Mouse (Mus musculus): ENCODE measurements at regions not wholly inside any gene's neighbourhood (a gene's known extent, or its start where the extent isn't known, plus 50 kb on each side); places are given as distances from the start of the nearest gene placed in this dataset.

DNA sequence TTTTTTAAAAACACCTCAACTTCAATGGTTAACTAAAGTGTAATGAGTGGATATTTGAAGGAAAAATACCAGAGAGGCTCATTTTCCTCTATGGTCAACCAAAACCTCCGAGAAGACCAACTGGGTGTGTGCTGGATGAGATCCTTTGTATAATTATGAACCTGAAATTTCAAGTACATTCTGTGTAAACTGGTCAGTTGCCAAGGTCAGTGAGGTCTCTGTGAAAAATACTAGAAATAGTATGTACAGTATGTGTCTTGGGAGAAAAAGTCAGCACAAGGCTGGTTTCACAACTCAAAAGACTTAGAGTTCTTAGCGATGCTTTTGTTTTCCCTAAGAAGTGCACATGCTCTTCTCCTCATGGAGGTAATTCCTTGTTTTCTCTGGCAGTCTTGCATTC is 476.2 kb upstream of the 2610301B20Rik start:
- TF ChIP-seq EP300 (IDR thresholded peaks at IDR 0.05; ENCODE audit: low read depth) (no peak), CTCF (IDR thresholded peaks at IDR 0.05; ENCODE audit: low read depth) (no peak)
- Histone ChIP-seq H3K9me3 (ENCODE audit: low read length) (no peaks in the 10 kb centered on the region), H3K4me1 (ENCODE audit: insufficient read depth) (no peaks in the 10 kb centered on the region), H3K4me3 (ENCODE audit: low read depth, low read length) (no peak overlapping the region), H3K4me2 (ENCODE audit: low read depth, low read length) (no peak overlapping the region), H3K27ac (ENCODE audit: low read depth) (no peak overlapping the region), H3K36me3 (replicated peaks; ENCODE audit: insufficient read depth, low read length) (no peaks in the 10 kb centered on the region), H3K9ac (replicated peaks) (no peak overlapping the region), H3K27me3 (ENCODE audit: insufficient read depth, low read length) (no peaks in the 10 kb centered on the region)
- WGBS (ENCODE audit: insufficient replicate concordance), result 78% methylated on average over 2 of the region's 2 CpGs
- ATAC-seq (no peak), DNase-seq (no peak)

DNA sequence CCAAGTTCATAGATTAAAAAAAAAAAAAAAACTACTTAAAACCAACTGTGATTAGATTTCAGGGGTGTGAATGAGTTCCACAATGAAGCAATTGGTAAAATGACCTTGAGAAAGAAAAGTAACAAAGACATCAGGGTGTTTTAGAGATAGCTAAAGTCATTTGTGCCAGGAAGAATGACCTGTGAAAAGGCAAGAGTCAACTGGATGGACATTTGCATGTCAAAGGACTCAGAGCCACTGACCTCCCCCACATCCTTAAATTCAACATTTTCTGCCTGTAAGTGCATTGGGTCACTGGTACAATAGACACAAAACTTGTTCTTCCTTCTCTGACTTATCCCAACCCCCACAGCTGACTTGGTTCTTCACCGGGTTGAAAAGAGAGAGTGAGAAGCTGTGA is 474.6 kb upstream of the 2610301B20Rik start:
- TF ChIP-seq EP300 (IDR thresholded peaks at IDR 0.05; ENCODE audit: low read depth) (no peak), CTCF (IDR thresholded peaks at IDR 0.05; ENCODE audit: low read depth) (no peak)
- ATAC-seq, result no peak
- no peaks in the 10 kb centered on the region for H3K27me3 ChIP-seq (ENCODE audit: insufficient read depth, low read length)
- 56% methylated on average over 1 of the region's 1 CpGs for WGBS (ENCODE audit: insufficient replicate concordance)
- H3K9ac ChIP-seq (replicated peaks), result no peak overlapping the region
- no peaks in the 10 kb centered on the region for H3K9me3 ChIP-seq (ENCODE audit: low read length)
- no peak overlapping the region for H3K4me3 ChIP-seq (ENCODE audit: low read depth, low read length)
- no peaks in the 10 kb centered on the region for H3K36me3 ChIP-seq (replicated peaks; ENCODE audit: insufficient read depth, low read length)
- DNase-seq, result no peak
- no peaks in the 10 kb centered on the region for H3K4me1 ChIP-seq (ENCODE audit: insufficient read depth)
- no peak overlapping the region for H3K4me2 ChIP-seq (ENCODE audit: low read depth, low read length)
- H3K27ac ChIP-seq (ENCODE audit: low read depth), result no peak overlapping the region

DNA sequence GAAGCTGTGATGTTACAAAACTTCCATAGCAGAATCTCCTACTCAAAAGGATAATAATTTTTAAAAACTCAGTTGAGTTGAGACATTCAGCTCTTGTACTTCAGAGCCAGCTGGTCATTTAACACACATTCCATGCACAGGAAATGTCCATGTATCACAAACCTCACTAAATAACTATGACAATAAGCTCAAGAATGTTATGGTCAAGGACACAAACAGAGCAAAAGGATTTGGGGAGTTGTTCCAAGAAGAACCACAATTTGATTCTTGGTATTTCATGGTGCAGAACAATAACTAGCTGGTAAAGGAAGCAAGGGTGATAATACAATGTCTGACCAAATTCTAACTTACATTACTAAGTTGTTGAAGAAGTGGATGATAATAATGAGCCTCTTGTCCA is 471.4 kb upstream of the 2610301B20Rik start:
- H3K9me3 ChIP-seq (ENCODE audit: low read length), result no peaks in the 10 kb centered on the region
- H3K4me1 ChIP-seq (ENCODE audit: insufficient read depth), result no peaks in the 10 kb centered on the region
- ATAC-seq (no peak), DNase-seq (no peak)
- TF ChIP-seq EP300 (IDR thresholded peaks at IDR 0.05; ENCODE audit: low read depth), result no peak
- no peak for TF ChIP-seq CTCF (IDR thresholded peaks at IDR 0.05; ENCODE audit: low read depth)
- no peak overlapping the region for H3K9ac ChIP-seq (replicated peaks)
- no peaks in the 10 kb centered on the region for H3K36me3 ChIP-seq (replicated peaks; ENCODE audit: insufficient read depth, low read length)
- H3K27me3 ChIP-seq (ENCODE audit: insufficient read depth, low read length), result no peaks in the 10 kb centered on the region
- H3K4me3 ChIP-seq (ENCODE audit: low read depth, low read length), result no peak overlapping the region
- H3K27ac ChIP-seq (ENCODE audit: low read depth), result no peak overlapping the region
- no peak overlapping the region for H3K4me2 ChIP-seq (ENCODE audit: low read depth, low read length)

DNA sequence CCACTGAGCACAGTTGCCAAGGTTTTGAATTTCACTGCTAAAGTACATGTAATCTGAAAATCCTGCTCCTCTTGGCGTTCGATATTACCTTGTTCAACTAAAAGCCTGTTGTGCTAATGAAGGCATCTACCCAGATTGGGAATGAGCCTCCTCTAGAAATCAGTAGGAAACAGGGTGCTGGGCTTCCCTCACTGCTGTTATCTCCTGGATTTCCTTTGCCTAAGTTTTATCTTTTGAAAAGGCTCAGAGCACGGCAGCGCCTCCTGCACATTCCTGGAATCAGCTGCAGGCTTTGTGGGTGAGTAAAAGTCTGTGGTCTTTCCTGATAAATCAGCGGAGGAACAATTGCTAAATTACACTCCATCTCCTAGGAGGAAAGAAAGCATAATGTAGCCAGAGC is 469.9 kb upstream of the 2610301B20Rik start:
- Histone ChIP-seq H3K4me3 (ENCODE audit: low read depth, low read length) (no peak overlapping the region), H3K27me3 (ENCODE audit: insufficient read depth, low read length) (no peaks in the 10 kb centered on the region), H3K9ac (replicated peaks) (no peak overlapping the region), H3K4me2 (ENCODE audit: low read depth, low read length) (no peak overlapping the region), H3K27ac (ENCODE audit: low read depth) (no peak overlapping the region), H3K9me3 (ENCODE audit: low read length) (no peaks in the 10 kb centered on the region), H3K36me3 (replicated peaks; ENCODE audit: insufficient read depth, low read length) (no peaks in the 10 kb centered on the region), H3K4me1 (ENCODE audit: insufficient read depth) (no peaks in the 10 kb centered on the region)
- 37% methylated on average over 5 of the region's 5 CpGs for WGBS (ENCODE audit: insufficient replicate concordance)
- ATAC-seq, result no peak
- no peak for TF ChIP-seq EP300 (IDR thresholded peaks at IDR 0.05; ENCODE audit: low read depth)
- 0 out of 2 replicates have a peak, but pooled peaks have one; percentile 16 for TF ChIP-seq CTCF (IDR thresholded peaks at IDR 0.05; ENCODE audit: low read depth)
- DNase-seq, result no peak

DNA sequence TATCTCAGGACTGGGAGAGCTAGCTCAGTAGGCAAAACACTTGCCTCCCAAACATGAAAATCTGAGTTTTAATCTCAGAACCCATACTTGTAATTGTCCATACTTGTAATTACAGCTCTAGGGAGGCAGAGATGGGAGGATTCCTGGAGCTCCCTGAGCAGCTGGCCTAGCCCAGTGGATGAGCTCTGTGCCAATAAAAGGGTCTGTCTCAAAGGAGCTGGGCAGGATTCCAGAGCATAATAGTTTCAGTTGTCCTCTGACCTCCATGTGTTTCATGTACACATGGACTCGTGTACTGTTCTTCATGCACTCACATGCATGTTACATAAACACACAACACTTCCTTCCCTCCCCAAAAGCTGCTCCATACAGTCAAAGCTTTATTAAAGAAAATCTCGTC is 469.2 kb upstream of the 2610301B20Rik start:
- Histone ChIP-seq H3K4me2 (ENCODE audit: low read depth, low read length) (no peak overlapping the region), H3K9me3 (ENCODE audit: low read length) (no peaks in the 10 kb centered on the region), H3K4me3 (ENCODE audit: low read depth, low read length) (no peak overlapping the region), H3K9ac (replicated peaks) (no peak overlapping the region), H3K27ac (ENCODE audit: low read depth) (no peak overlapping the region), H3K27me3 (ENCODE audit: insufficient read depth, low read length) (no peaks in the 10 kb centered on the region), H3K36me3 (replicated peaks; ENCODE audit: insufficient read depth, low read length) (no peaks in the 10 kb centered on the region), H3K4me1 (ENCODE audit: insufficient read depth) (no peaks in the 10 kb centered on the region)
- WGBS (ENCODE audit: insufficient replicate concordance), result 54% methylated on average over 2 of the region's 2 CpGs
- TF ChIP-seq EP300 (IDR thresholded peaks at IDR 0.05; ENCODE audit: low read depth) (no peak), CTCF (IDR thresholded peaks at IDR 0.05; ENCODE audit: low read depth) (no peak)
- ATAC-seq (no peak), DNase-seq (no peak)

DNA sequence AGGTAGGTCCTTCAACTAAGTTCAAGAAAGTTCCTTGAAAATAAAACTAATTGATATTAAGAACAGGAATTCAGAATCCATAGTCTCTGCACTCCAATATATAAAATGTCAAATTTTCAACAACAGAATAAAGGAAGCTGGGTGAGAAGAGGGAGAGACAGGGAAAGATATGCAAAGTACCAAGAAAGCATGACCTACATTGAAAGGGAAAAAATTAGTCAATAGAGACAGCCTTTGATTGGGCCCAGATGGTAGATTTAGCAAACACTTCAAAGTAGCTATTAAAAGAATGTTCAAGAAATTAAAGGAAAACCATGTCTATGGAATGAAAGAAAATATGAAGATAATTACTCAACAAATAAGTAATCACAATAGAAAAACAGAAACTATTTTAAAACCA is 460.0 kb upstream of the 2610301B20Rik start:
- Histone ChIP-seq H3K4me3 (ENCODE audit: low read depth, low read length) (no peak overlapping the region), H3K9me3 (ENCODE audit: low read length) (no peaks in the 10 kb centered on the region), H3K27me3 (ENCODE audit: insufficient read depth, low read length) (no peaks in the 10 kb centered on the region), H3K27ac (ENCODE audit: low read depth) (no peak overlapping the region), H3K4me2 (ENCODE audit: low read depth, low read length) (no peak overlapping the region), H3K9ac (replicated peaks) (no peak overlapping the region), H3K36me3 (replicated peaks; ENCODE audit: insufficient read depth, low read length) (no peaks in the 10 kb centered on the region), H3K4me1 (ENCODE audit: insufficient read depth) (no peaks in the 10 kb centered on the region)
- ATAC-seq (no peak), DNase-seq (no peak)
- TF ChIP-seq CTCF (IDR thresholded peaks at IDR 0.05; ENCODE audit: low read depth), result no peak
- no peak for TF ChIP-seq EP300 (IDR thresholded peaks at IDR 0.05; ENCODE audit: low read depth)

DNA sequence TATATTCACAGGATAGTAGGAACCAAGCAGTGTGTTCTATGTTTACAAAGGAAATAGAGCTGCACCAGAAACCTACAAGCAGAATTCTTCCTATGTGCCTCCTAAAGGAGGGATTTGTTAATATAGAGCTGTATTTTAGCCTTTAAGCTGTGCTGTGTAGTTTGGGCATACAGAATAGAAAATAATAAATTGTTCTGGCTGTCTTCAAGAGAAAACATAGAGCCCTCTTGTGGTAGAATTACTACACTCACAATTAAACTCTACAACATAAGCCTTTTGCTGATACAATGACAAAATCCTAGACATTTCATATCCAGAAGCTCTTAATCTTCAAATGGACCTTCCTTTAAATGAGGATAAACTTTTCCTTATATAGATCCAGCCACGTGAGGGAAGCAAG is 452.9 kb upstream of the 2610301B20Rik start:
- WGBS (ENCODE audit: insufficient replicate concordance), result 49% methylated on average over 1 of the region's 1 CpGs

More for the DNA sequence above, 452.9 kb upstream of the 2610301B20Rik start:
- H3K9me3 ChIP-seq (ENCODE audit: low read length), result no peaks in the 10 kb centered on the region
- no peak overlapping the region for H3K9ac ChIP-seq (replicated peaks)
- no peaks in the 10 kb centered on the region for H3K4me1 ChIP-seq (ENCODE audit: insufficient read depth)
- ATAC-seq, result no peak
- no peak overlapping the region for H3K27ac ChIP-seq (ENCODE audit: low read depth)
- no peaks in the 10 kb centered on the region for H3K36me3 ChIP-seq (replicated peaks; ENCODE audit: insufficient read depth, low read length)
- H3K4me2 ChIP-seq (ENCODE audit: low read depth, low read length), result no peak overlapping the region
- H3K27me3 ChIP-seq (ENCODE audit: insufficient read depth, low read length), result no peaks in the 10 kb centered on the region
- DNase-seq, result no peak
- TF ChIP-seq CTCF (IDR thresholded peaks at IDR 0.05; ENCODE audit: low read depth) (peak; percentile 10; the same call in 1 of the 2 replicates), EP300 (IDR thresholded peaks at IDR 0.05; ENCODE audit: low read depth) (no peak)
- H3K4me3 ChIP-seq (ENCODE audit: low read depth, low read length), result no peak overlapping the region

All from liver, postnatal 0 days (tissue).